Mouse (Mus musculus): ENCODE results near the gene Lrrc4b.

The Lrrc4b gene

GRCm38 (mm10) chr7:44436267-44436666 lies 7.4 kb downstream of the Lrrc4b start:
- no peak for DNase-seq (ENCODE audit: low spot score in 2 of 2)

GRCm38 (mm10) chr7:44437188-44437587 lies 8.4 kb downstream of the Lrrc4b start:
- no peak for DNase-seq (ENCODE audit: low spot score in 2 of 2)

- DNase-seq (ENCODE audit: low spot score in 2 of 2) = no peak
Measured at GRCm38 (mm10) chr7:44437933-44438332, 9.1 kb downstream of the Lrrc4b start.

- no peak for DNase-seq (ENCODE audit: low spot score in 2 of 2)
Measured at GRCm38 (mm10) chr7:44439696-44440095, 10.9 kb downstream of the Lrrc4b start.

- no peak for DNase-seq (ENCODE audit: low spot score in 2 of 2)
Measured at GRCm38 (mm10) chr7:44440479-44440878, 11.7 kb downstream of the Lrrc4b start.

- DNase-seq (ENCODE audit: low spot score in 2 of 2) = no peak
Measured at GRCm38 (mm10) chr7:44441180-44441579, 12.4 kb downstream of the Lrrc4b start.

- no peak for DNase-seq (ENCODE audit: low spot score in 2 of 2)
Measured at GRCm38 (mm10) chr7:44441648-44442109, 12.9 kb downstream of the Lrrc4b start.

- DNase-seq (ENCODE audit: low spot score in 2 of 2) = no peak
Measured at GRCm38 (mm10) chr7:44442407-44442821, 13.6 kb downstream of the Lrrc4b start.

GRCm38 (mm10) chr7:44443268-44444173 lies 14.7 kb downstream of the Lrrc4b start:
- no peak for DNase-seq (ENCODE audit: low spot score in 2 of 2)

- DNase-seq (ENCODE audit: low spot score in 2 of 2) = no peak
Measured at GRCm38 (mm10) chr7:44444886-44445527, 16.2 kb downstream of the Lrrc4b start.

- no peak for DNase-seq (ENCODE audit: low spot score in 2 of 2)
Measured at GRCm38 (mm10) chr7:44445528-44445923, 16.7 kb downstream of the Lrrc4b start.

- no peak for DNase-seq (ENCODE audit: low spot score in 2 of 2)
Measured at GRCm38 (mm10) chr7:44446070-44446855, 17.4 kb downstream of the Lrrc4b start.

- no peak for DNase-seq (ENCODE audit: low spot score in 2 of 2)
Measured at GRCm38 (mm10) chr7:44453256-44453655, 24.4 kb downstream of the Lrrc4b start.

- no peak for DNase-seq (ENCODE audit: low spot score in 2 of 2)
Measured at GRCm38 (mm10) chr7:44456302-44456701, 27.5 kb downstream of the Lrrc4b start.

GRCm38 (mm10) chr7:44460067-44460466 lies 31.2 kb downstream of the Lrrc4b start:
- DNase-seq (ENCODE audit: low spot score in 2 of 2) = no peak

GRCm38 (mm10) chr7:44460767-44461502 lies 32.1 kb downstream of the Lrrc4b start:
- DNase-seq (ENCODE audit: low spot score in 2 of 2) = no peak

GRCm38 (mm10) chr7:44461503-44462217 lies 32.8 kb downstream of the Lrrc4b start:
- DNase-seq (ENCODE audit: low spot score in 2 of 2) = no peak

GRCm38 (mm10) chr7:44462218-44463055 lies 33.6 kb downstream of the Lrrc4b start:
- DNase-seq (ENCODE audit: low spot score in 2 of 2) = no peak

- DNase-seq (ENCODE audit: low spot score in 2 of 2) = no peak
Measured at GRCm38 (mm10) chr7:44463056-44463425, 34.2 kb downstream of the Lrrc4b start.
